Mouse (Mus musculus) testis, adult 2 months (tissue): ENCODE data around the gene Pxmp2. TPM values are rescaled to one million over a fixed set of nuclear protein-coding genes. Genes with fewer than 3 reads are reported as not detected.

Experiments used
- H3K27ac ChIP-seq: fragments of 200-500 bp; 2 replicates; pipeline ENCODE4 v1.5.1; 2012; ENCODE audit warnings: low read depth, low read length; ENCODE audit not compliant: control insufficient read depth, insufficient read depth
- H3K27me3 ChIP-seq: fragments of 200-500 bp; 2 replicates; pipeline ENCODE4 v1.6.1; 2012; ENCODE audit warnings: mild to moderate bottlenecking, low read length, moderate library complexity; ENCODE audit not compliant: control insufficient read depth, insufficient read depth
- H3K36me3 ChIP-seq: fragments of 200-500 bp; 2 replicates; pipeline ENCODE4 v1.6.1; 2012; ENCODE audit warnings: mild to moderate bottlenecking, low read length; ENCODE audit not compliant: control insufficient read depth, insufficient read depth
- H3K4me1 ChIP-seq: fragments of 200-500 bp; 2 replicates; pipeline ENCODE4 v1.6.1; 2012; ENCODE audit warnings: low read length; ENCODE audit not compliant: control insufficient read depth, insufficient read depth
- H3K4me3 ChIP-seq: fragments of 200-500 bp; 2 replicates; pipeline ENCODE4 v1.5.1; 2012; ENCODE audit warnings: low read depth, mild to moderate bottlenecking, low read length, moderate library complexity, mixed read lengths; ENCODE audit not compliant: control insufficient read depth
- CTCF ChIP-seq: fragments of 200-500 bp; IDR thresholded peaks from 2 replicates; pipeline ENCODE4 v1.5.1; 2012; ENCODE audit warnings: low read depth, mild to moderate bottlenecking, inconsistent platforms, low read length, moderate library complexity; ENCODE audit not compliant: control insufficient read depth, insufficient read depth, insufficient replicate concordance
- POLR2A ChIP-seq: fragments of 200-500 bp; IDR thresholded peaks from 2 replicates; pipeline ENCODE4 v1.6.1; 2012; ENCODE audit warnings: low read depth, mild to moderate bottlenecking, inconsistent platforms, low read length, moderate library complexity; ENCODE audit not compliant: control insufficient read depth
- polyA plus RNA-seq: library from polyadenylated mRNA; depleted of rRNA; stranded (reverse); fragments of >200 nt; gene quantifications from 2 replicates; pipeline ENCODE4 v1.2.3, GENCODE M21; 2012

The Pxmp2 gene
- polyA plus RNA-seq, 1 experiment: 7.6 TPM

DNA sequence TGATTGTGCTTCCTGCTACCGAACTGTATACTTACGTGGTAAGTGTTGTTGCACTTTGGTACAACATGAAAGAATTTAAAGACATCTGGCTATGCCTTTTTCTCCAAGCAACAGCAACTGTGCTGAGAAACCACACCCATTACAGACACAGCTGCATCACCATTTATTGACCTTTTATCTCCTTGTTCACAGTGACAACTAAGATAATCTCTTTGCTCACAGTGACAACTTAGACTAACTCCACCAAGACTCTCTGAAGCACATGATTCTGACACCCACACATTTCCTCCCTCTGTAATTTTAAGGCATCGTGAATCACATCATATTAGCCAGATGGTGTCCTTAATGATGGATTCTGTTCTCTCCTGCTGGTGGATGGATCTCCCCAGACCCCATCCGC is 11.8 kb downstream of the Pxmp2 start:
- H3K27ac ChIP-seq: no peak overlapping the region
- H3K27me3 ChIP-seq: no peaks in the 10 kb centered on the region
- no peaks in the 10 kb centered on the region for H3K36me3 ChIP-seq
- H3K4me3 ChIP-seq: no peak overlapping the region
- peaks cover 2% of the 10 kb centered on the region for H3K4me1 ChIP-seq
- no peak for TF ChIP-seq CTCF
- TF ChIP-seq POLR2A: no peak

DNA sequence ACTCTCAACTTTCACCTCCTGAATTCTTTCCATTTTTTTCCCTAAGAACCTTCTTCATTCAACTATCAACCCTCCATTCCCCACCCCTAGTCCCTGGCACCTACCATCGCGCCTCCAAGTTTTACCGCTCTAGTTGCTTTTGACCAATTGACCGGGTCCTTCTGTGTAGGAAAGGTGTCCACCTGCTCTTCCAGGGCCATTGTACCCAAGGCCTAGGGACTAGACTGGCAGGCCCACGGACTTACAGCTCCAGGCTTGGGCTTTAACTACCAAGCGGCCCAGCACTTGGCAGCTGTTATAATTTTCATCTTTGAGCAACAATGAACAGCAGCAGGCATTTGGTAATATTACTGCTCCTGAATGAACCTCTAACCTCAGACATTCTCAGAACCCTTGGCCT is 15.7 kb downstream of the Pxmp2 start:
- Histone ChIP-seq H3K27ac (no peak overlapping the region), H3K4me1 (peaks cover 6% of the 10 kb centered on the region), H3K4me3 (no peak overlapping the region), H3K36me3 (peaks cover 1% of the 10 kb centered on the region; the same call in 1 of the 2 replicates), H3K27me3 (no peaks in the 10 kb centered on the region)
- TF ChIP-seq POLR2A (no peak), CTCF (no peak)

DNA sequence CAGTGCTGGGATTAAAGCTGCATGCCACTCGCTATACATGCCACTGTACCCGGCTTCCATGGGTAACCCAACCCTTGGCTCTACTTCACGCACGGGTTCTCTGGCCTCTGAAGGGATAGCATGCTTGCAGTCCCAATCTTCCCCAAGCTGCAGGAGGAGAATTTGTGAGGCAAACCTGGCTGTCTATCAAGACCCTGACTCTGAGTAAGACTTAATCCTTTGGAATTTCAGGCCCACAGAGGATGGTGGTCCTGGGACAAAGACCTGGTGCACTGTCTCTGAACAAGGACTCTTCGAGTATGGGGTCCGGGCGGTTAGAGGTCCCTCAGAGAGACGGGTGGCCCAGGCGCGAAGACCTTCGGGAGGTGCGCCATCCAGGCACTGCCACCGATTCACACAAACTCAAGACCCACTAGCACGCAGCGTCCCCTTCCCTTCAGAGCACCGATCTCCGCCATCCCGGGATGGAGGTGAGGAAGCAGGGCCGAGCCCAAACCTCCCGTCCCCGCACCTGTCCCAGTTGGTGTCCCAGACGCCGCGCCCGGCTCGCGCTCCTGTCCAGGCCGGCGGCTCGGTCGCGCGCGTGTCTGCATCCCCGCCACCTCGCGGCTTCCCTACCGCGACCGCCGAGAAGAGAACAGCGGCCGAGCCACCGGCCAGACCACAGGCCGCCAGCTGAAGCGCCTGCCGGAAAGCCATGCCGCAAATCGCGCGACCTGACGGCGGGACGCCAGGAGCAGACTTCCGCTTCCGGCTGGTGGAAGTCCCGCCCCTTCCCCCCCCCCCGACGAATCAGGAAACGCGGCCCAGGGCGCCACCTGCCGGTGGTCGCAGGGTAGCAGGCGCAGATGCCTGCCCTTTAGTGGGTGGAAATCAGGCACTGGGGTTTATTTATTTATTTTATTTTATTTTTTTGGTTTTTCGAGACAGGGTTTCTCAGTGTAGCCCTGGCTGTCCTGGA is 16.6 kb downstream of the Pxmp2 start, which contains the start of gene Pgam5:
TSS of gene Pgam5 (minus strand) at position 773 of the 961 bp plus-strand sequence.
- H3K27ac ChIP-seq: peak within 1 kb of the TSS; percentile 86
- H3K27me3 ChIP-seq: no peaks in the 10 kb centered on the region
- H3K4me3 ChIP-seq: peak within 1 kb of the TSS; percentile 95
- peak; percentile 92 for TF ChIP-seq POLR2A
- peak; percentile 89 for TF ChIP-seq CTCF
- H3K4me1 ChIP-seq: peaks cover 6% of the 10 kb centered on the region
- peaks cover 1% of the 10 kb centered on the region; the same call in 1 of the 2 replicates for H3K36me3 ChIP-seq

DNA sequence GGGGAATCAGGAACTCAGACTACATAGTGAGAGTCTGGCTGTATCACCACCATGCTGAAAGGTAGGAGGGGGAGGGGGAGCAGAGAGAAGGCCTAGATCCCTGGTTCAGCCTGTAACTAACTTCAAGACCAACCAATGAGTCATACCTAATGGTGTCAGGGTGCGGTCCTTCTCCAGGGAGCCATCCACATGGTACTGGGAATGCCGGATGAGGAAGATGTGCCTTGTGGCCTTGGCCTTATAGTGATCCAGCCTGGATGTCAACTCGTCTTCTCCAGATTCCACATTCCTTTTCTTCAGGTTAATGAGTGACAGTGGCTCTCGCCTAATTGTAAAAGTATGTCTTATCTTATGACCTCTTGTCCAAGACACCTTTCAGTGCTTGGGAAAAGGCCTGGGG is 19.0 kb downstream of the Pxmp2 start:
- H3K4me3 ChIP-seq: no peak overlapping the region
- H3K36me3 ChIP-seq: peaks cover 1% of the 10 kb centered on the region; the same call in 1 of the 2 replicates
- peaks cover 6% of the 10 kb centered on the region for H3K4me1 ChIP-seq
- TF ChIP-seq CTCF: no peak
- no peak for TF ChIP-seq POLR2A
- H3K27ac ChIP-seq: no peak overlapping the region
- no peaks in the 10 kb centered on the region for H3K27me3 ChIP-seq

GRCm38 (mm10) chr5:110244091-110244490 is 41.9 kb downstream of the Pxmp2 start:
- no peak overlapping the region for H3K4me3 ChIP-seq
- H3K4me1 ChIP-seq: no peaks in the 10 kb centered on the region
- H3K27me3 ChIP-seq: no peaks in the 10 kb centered on the region
- TF ChIP-seq CTCF (no peak), POLR2A (no peak)
- peaks cover 4% of the 10 kb centered on the region for H3K36me3 ChIP-seq
- no peak overlapping the region for H3K27ac ChIP-seq

GRCm38 (mm10) chr5:110232346-110232745 is 53.6 kb downstream of the Pxmp2 start:
- H3K4me3 ChIP-seq: peak overlapping the region; percentile 56; the same call in 1 of the 2 replicates
- H3K27me3 ChIP-seq: no peaks in the 10 kb centered on the region

DNA sequence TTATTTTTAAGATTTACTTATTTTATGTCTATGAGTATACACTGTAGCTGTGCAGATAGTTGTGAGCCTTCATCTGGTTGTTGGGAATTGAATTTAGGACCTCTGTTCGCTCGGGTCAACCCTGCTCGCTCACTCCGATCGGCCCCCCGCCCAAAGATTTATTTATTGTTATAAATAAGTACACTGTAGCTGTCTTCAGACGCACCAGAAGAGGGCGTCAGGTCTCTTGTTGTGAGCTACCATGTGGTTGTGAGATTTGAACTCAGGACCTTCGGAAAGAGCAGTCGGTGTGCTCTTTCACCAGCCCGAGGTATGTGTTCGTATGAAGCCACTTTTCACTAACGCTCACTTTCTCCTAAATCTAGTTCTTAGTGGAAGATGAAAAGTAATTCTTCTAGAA is 54.3 kb downstream of the Pxmp2 start:
- Histone ChIP-seq H3K4me1 (peaks cover 3% of the 10 kb centered on the region; the same call in 1 of the 2 replicates), H3K27ac (no peak overlapping the region; the same call in 1 of the 2 replicates), H3K36me3 (peaks cover 6% of the 10 kb centered on the region), H3K27me3 (no peaks in the 10 kb centered on the region), H3K4me3 (peak overlapping the region; percentile 74)
- no peak for TF ChIP-seq CTCF
- no peak for TF ChIP-seq POLR2A

More at GRCm38 (mm10) chr5:110232346-110232745, 53.6 kb downstream of the Pxmp2 start:
- H3K4me1 ChIP-seq: peaks cover 3% of the 10 kb centered on the region; the same call in 1 of the 2 replicates
- H3K36me3 ChIP-seq: peaks cover 6% of the 10 kb centered on the region
- TF ChIP-seq CTCF (no peak), POLR2A (no peak)
- H3K27ac ChIP-seq: no peak overlapping the region
